Mouse (Mus musculus) cerebellum, adult 18-20 months (tissue): ENCODE results near the gene Stab1.

Experiments
- DNase-seq, 2 experiments: peaks; one replicate each; pipeline ENCODE4 v3.0.0; 2021

Gene Stab1

DNA sequence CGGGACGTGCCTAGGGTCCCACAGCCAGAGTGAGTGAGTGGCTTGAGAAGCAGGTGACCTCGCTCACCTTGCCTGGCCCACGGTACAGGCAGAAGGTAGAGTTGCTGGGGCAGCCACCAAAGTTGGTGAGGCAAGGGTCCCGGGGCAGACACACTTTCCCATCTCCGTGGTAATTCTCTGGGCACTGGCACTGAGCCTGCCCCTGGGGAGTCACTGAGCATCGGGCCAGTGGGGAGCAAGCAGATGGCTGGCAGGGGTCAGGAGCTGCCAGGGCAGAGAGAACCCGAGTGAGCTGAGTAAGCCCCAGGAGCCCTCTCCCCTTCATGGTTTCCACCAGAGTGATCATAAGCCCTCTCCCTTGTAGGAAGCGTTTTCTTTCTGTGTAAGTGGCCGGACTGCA lies 6.8 kb downstream of the Stab1 start:
- DNase-seq: peak in 1 of 2 experiments; percentile 45

DNA sequence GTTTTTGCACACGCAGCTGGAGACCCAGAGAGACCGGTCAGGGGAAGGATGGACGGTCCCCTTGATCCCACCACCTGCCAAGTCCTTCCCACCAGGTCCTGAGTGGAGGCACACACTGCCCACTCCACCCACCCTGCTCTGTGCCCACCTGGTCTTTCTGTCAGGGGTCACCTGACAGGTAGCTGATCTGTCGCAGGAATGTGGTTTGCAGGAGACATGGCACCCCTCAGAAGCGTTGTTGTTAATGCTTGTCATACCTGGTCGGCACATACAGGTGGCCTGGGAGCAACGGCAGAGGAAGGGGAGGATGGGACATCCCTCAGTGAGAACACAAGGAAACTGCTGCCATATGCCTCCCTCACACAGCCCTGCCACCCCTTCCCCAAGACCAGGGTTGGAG lies 7.2 kb downstream of the Stab1 start:
- no peak for DNase-seq

DNA sequence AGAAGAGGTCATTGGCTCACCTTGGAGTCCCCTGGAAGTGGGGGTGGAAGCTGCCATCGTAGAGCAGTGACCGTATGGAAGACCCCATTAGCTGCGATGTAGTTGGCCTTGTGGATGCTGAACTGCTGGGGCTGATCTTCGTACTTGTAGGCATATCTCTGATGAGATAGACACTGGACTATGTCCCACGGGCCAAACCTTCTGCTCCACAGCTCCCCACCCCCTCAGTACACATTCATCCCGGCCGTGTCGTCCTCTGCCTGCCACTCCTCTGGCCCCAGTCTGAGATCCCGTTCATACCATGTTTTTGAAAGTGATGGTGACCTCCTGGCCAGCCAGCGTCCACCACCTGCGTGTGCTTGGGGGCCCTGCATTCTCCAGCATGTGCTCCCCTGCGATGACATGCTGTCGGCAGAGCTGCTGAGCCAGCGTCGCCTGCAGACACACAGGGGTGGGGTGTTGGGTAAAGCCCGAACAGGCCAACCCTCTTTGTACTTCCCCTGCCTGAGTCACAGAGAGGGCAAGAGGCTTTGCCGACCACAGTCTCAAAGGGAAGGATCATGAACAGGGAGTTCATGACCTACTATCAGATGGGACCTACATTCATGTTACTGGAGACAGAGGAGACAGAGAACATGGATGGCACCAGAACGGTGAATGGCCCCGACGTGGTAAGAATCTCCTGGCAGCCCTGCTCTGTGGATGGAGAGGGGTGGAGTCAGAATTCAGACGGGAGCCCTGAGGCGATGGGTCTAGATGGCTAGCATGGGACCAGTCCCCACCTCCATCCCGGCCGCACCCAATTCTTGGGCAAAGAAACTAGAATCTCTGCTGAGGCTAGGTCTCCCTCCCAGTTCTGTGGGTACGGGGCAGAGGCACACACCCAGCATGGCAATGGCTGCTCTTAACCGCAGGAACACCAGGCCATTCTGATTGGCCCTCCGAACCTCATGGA lies 8.0 kb downstream of the Stab1 start:
- DNase-seq: no peak

DNA sequence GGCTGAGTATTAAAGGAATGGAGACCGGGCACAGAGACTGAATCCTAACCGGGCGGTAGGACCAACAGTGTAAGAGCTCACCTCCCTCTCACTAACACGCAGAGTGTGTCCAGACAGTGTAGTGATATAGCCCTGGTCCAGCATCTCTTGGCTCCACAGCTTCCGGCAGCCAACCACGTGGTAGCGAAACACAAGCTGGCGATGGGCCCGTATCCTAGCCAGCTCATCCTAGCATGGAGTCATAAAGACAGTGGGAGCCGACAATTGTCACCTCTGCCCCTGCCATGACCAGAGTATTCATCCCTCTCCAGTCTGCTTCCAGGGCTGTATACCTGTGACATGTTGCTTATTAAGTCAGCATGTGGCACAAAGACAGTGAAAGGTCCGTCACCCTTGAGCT lies 22.7 kb downstream of the Stab1 start:
- DNase-seq: no peak

DNA sequence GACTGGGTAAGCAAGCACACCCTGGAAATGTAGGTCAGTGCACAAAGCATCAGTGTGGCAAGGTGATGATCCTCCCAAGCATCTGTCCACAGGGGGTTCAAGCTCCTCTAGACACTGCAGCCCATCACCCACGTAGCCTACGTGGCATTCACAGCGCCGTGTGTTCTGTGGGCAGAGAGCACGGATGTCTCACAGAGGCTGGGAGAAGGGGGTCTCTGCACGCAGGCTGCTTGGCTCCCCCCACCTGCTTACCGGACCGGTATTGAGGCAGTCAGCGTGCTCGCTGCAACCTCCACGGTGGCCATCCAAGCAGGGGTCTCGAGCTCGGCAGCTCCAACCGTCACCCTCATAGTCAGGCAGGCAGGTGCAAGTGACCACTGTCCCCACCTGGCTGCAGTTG lies 27.4 kb downstream of the Stab1 start:
- DNase-seq: peak in 1 of 2 experiments; percentile 1

DNA sequence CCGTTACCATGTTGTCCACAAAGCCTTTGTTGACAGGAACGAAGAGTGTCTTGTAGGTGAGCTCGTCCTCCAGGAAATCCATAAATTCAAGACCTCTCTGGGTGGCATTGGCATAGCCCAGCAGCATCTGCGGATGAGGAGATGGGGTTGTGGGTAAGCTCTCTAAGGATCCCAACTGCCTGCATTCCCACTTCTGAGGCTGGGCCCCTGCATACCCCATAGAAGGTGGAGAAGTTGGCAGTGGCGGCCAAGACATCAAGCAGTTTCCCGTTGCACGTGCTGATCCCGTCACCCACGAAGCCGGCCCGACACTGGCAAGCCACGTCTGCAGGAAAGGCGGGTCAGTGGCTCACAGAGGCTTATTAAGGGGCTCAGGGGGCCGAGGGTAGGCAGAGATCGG lies 28.3 kb downstream of the Stab1 start:
- DNase-seq: no peak

DNA sequence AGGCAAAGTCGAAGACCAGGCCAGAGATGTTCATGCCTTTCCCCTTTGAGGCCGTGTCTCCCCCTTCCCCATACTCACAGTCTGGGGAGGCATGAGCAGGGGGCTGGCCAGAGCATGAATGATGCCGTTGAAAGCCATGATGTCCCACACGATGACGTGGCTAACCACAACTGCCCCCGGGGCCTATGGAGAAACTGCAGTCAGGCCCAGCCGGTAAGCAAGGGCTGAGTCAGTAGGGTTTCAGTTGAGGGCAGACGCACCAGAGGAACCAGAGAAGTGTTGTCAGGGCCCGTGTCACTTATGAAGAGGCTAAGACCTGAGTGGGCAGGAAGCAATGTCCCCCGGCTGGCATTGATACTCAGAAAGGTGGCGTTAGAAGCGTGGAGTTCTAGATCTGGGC lies 28.8 kb downstream of the Stab1 start:
- peak in 1 of 2 experiments; percentile 4 for DNase-seq

DNA sequence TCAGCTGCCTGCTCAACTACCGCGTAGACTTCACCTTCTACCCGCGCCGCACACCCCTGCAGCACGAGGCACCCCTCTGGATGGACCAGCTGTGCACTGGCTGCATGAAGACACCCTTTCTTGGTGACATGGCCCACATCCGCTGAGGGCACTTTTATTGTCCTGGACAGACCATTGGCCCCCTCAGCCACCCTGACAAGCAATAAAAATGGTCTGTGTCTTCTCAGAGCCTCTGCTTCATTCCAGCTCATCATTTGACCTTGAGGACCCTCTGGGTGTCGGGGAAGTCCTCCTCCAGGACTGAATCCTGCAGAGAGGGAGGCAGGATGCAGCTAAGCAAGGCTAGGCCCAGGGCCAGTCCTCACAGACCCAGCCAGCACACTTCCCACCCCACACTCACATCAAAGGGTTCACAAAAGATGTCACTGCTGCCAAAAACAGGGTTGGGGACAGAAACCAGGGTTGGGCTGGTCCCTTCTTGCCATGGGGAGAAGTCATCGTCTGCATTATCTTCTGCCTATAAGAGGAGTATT lies 29.5 kb downstream of the Stab1 start:
- peak in 1 of 2 experiments; percentile 1 for DNase-seq

DNA sequence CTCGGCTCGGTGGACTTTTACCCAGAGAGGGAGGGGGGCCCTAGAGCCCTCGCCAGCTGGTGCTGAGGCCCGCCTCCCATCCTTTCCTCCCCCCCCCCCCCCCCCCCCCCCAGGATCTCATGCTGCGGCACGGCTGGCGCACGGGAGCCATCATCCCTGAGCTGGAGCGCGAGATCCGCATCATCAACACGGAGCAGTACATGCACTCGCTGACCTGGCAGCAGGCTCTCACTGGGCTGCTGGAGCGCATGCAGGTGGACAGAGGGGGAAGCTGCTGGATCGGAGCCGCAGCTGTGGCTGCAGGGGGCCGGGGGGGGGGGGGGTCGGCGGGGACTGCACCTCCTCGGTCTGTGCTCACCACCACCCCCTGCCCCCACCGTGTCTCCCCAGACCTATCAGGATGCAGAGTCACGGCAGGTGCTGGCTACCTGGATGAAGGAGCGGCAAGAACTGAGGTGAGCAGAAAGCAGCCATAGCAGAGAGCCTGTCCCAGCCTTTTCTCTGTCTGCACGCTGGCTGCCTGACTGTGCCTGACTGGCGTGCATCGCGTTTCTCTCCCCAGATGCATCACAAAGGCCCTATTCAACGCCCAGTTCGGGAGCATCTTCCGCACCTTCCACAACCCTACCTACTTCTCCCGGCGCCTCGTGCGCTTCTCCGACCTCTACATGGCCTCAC lies 30.1 kb downstream of the Stab1 start:
- DNase-seq: peak; percentile 43 to 51

DNA sequence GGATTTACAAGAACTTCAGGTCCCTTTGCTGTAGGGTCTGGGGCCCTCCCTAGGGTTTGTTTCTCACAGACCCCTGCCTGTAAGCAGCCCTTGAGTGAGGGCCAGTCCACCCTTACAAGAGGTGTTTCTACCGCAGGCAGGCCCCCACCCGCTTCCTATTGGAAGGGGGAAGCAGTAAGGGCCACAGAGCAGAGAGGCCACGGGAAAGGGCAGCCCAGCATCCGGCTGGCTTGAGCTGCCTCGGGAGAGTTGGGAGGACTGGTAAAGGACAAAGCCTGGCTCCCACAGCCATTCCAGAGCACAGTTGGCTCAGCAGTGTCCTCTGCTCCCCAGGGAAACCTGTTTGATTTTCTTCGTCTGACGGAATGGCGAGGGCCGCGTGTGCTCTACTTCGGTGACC lies 30.6 kb downstream of the Stab1 start:
- DNase-seq: peak in 1 of 2 experiments; percentile 9

DNA sequence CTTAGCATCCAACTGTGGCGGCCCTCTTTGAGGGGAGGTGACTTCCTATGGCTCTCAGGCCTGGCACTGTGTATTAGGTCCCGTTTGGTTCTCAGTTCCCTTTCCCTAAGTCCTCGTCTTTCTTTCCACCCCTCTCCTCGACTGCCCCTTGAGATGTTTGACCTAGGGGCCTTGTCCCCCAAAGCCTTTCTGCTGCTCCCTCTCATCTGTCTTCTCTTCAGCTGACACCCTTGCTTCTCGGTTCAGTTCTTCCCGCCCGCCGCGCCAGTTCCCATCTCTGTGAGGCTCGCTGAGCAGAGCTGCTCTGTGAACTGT lies 31.2 kb downstream of the Stab1 start:
- DNase-seq: no peak

DNA sequence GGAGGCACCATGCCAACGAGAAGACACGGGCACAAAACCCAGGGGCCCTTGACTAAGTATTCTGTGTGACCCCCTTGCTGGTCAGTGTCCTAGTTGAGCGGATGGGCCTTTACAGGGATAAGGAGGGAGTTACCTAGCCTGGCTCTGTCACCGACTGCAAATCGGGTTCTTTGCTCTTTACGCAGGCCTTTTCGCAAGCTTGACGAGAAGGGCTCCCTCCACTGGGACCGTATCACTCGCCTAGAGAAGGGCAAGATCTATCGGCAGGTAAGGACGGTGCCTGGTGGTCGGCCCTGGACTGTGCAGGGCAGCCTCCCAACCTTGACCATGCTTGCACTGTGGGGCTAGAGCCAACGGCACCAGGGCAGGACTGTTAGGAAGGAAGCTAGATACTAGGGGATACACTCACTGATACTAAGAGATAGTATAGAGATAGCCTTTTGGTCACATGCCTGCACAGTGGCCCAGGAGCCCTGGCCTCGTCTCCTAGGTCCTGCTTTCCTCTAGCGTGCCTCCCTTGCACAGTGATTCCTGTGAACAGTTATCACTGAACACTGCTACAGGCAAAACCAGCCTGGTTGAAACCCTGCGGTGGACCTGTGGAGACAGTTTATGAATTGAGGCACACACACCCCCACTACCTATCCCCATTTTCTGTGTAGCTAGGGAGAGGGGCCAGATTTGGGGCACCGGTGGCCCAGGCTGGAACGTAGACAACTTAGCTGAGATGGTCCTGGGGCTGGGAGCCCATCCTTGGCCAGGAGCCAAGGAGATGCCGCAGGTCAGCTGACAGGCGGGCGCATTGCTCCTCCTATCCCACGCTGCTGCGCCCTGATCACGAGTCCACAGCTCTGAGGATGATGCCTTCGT lies 31.8 kb downstream of the Stab1 start:
- DNase-seq: peak in 1 of 2 experiments; percentile 9

DNA sequence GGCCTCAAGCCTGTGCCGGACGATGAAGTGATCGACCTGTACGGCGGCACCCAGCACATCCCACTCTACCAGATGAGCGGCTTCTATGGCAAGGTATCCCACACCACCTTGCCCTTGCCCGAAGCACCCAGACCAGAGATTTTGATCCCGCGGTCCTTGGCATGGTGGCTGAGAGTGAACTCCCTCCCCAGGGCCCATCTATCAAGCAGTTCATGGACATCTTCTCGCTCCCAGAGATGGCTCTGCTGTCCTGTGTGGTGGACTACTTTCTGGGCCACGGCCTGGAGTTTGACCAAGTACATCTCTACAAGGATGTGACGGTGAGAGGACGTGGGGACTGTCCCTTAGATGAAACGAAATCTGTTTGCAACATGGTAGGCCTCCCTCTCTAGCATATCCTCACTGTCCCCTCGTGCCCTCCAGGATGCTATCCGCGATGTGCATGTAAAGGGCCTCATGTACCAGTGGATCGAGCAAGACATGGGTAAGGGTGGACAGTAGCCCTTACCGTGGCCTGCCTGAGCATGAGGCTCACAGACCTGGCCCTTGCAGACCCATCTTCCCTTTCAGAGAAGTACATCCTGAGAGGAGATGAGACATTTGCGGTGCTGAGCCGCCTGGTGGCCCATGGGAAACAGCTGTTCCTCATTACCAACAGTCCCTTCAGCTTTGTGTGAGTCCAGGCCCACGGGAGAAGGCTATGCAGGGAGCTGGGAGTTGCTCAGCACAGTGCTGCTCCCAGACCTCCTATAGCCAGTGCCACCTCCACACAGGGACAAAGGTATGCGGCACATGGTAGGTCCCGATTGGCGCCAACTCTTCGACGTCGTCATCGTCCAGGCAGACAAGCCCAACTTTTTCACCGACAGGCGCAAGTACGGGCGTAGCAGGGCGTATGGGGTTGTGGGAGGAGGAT lies 32.7 kb downstream of the Stab1 start:
- DNase-seq: peak in 1 of 2 experiments; percentile 1

DNA sequence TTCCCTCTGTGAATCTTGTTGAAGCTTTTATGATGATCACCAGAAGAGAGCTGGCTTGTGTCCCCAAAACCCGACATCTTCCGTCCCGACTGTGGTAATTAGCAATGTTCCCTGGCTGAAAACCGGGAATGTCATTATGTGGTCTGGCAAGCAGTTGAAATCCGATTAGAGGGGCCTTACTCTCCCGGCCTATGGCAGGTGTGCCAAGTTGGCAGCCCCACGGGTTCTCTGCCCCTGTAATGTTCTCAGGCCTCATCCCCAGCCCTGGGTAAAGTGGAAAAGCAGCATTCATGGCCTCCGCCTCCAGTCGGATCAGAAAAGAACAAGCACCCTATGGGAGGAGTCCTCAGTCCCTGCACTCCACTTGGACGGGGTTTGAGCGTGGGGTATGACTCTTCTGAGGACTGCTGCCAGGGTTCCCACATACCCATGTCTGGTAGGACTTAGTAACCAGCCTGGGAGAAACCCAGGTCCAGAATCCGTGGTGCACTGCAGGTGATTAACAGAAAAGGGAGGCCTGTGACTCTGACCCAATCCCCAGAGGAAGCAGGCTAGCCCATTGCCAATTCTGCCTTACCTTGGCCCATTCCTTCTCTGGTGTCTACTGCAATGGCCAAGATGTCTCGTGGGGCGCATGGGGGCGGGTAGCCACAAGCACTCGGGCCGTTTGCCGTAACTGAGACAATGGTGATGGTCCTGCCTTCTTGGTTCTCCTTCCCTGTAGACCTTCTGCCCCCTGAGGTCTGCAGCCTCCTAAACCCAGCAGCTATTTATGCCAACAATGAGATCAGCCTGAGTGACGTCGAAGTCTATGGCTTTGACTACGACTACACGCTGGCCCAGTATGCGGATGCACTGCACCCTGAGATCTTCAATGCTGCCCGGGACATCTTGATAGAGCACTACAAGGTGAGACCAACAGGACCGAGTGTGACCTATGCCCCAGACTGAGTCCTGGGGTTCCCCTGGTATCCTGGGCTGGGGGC lies 34.1 kb downstream of the Stab1 start:
- peak in 1 of 2 experiments; percentile 1 for DNase-seq

DNA sequence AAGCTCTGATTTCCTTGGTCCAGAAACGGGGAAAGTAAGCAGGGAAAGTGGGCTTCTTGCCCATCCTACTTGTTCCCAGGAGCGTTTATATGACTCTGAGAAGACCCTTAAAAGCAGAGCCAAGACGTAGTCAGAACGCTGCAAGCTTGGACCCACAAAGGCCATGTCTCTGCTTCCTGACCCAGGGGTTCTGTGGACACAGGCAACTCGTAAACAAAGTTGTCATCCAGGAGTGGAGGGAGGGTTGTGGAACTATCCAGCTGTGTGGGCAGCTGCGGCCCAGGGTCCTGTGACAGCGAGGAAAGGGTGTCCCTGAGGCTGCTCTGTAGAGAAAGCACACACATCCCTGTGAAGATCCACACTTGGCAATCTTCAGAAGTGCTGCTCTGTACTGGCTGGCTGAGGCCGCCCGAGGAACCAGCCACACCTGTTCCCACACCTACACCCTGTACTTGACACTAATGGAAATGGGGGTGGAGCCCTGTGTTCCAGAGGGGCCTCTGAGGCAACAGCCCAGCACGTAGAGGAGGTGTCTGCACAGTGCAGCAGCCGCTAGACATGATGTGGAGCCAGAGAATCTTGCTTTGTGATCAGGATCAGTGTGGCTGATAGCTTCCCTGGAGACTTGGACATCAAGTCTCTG lies 35.3 kb downstream of the Stab1 start:
- DNase-seq: no peak

DNA sequence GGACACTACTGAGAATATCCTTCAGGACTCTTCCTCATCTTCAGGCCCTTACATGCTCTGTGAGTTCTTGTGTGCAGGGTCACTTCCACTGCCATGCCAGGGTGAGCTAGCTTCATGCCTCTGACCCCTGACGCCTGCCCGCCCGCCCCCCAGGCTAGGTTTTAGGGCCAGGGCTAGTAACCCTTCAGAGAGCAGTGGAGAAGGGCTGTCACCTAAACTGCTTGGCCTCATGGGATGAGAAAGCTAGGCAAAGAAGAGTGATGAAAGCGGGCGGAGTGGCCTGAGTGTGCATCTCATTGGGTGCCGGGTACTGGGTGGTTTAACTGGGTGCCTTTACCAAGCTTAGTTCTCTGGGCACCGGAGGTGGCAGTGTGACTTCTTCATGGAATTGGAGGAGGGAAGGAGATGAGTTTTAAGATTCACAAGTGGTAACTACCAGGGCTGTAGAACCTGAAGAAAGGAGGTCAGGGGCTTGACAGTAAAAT lies 35.9 kb downstream of the Stab1 start:
- no peak for DNase-seq

DNA sequence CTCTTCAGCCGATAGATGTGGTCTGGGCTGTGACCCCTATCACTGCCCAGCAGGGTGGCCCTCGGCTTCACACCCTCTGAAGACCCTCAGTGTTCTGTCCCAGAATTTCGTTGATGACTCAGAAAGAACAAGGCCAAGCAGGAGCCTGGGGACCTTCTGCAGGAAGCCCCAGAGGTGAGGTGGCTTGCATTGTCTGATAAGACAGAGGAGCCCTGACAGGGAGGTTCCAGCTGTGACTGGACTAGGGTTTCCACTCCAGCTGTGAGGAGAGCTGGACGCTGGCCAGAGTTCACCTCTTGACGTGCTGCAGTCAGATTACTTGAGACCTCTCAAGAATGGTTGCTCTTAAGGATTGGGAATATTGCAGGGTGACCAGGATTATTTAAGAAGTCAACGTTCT lies 36.4 kb downstream of the Stab1 start:
- DNase-seq: no peak

DNA sequence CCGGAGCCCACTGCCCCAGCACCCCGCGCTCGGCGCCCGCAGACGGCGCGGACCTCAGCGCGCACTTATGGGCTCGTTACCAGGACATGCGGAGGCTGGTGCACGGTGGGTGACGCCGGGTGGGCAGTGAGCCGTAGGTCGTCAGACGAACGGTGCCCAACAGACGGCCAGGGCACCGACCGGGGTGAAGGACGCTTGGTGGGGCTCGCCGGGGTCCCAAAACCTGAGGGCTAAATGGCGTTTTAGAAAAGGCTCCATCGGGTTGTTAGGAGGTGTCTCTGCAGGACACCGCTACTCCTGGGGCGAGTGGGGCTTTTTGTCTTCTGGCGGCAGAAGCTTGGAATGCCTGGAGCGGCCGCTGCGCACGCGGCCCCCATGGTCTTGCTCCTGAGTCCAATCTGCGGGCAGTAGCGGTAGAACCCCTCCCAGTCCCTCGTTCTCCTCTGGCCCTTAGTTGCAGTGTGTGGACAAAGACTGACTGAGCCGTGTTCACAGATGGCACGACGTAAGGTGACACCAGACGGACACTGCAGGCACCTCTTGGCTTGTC lies 37.1 kb downstream of the Stab1 start:
- DNase-seq: no peak
